Mouse (Mus musculus): ENCODE measurements around the gene Hist1h2ab.

- TF ChIP-seq CTCF (conservative IDR thresholded peaks at IDR 0.05; ENCODE audit: insufficient read depth, insufficient read length, low read depth, low read length), result no peak
- no peak for TF ChIP-seq POLR2A (IDR thresholded peaks at IDR 0.05; ENCODE audit: low read depth, low read length)
Measured at GRCm38 (mm10) chr13:23749563-23750121, 1.3 kb upstream of the Hist1h2ab start.

All from kidney, adult 2 months (tissue).